8 mouse cellular contexts compared by ENCODE assay signal in genomic region chr12:113044916-113045677, GRCm38 (mm10). TPM values are rescaled to one million over a fixed set of nuclear protein-coding genes. Genes with fewer than 3 reads are reported as not detected.
DNase-seq lines count a peak whose midpoint lies in the region; TF ChIP-seq lines count a peak whose summit lies in the region.
"Had no signal": no experiment of that assay in that cellular context is flagged by ENCODE, and none has a peak within 500 bp of the region (broad histone marks: within the 10 kb centered on the region; RNA-seq: fewer than 3 reads in every experiment).

No protein-coding gene starts in this region.

- WGBS in midbrain, embryonic 10.5 days: 89% methylated on average over 3 of the region's 3 CpGs

- H3K4me1 ChIP-seq in midbrain, embryonic 10.5 days: peaks cover 15% of the 10 kb centered on the region

- H3K27me3 ChIP-seq in midbrain, embryonic 10.5 days (ENCODE audit: low read depth, poor library complexity, severe bottlenecking): no peaks in the 10 kb centered on the region
- H3K27me3 ChIP-seq: embryonic facial prominence, embryonic 15.5 days had no signal

- TF ChIP-seq CTCF in left cerebral cortex, adult 2 months (IDR thresholded peaks at IDR 0.05): peak; percentile 63

- no peak overlapping the region for H3K4me3 ChIP-seq in left cerebral cortex, adult 2 months
- H3K4me3 ChIP-seq in midbrain, embryonic 10.5 days: no peak overlapping the region
- H3K4me3 ChIP-seq: embryonic facial prominence, embryonic 15.5 days had no signal

- H3K9me3 ChIP-seq in midbrain, embryonic 10.5 days (replicated peaks): no peaks in the 10 kb centered on the region
- H3K9me3 ChIP-seq: embryonic facial prominence, embryonic 15.5 days had no signal

- no peak overlapping the region for H3K27ac ChIP-seq in left cerebral cortex, adult 2 months
- no peak overlapping the region for H3K27ac ChIP-seq in midbrain, embryonic 10.5 days (replicated peaks)
- H3K27ac ChIP-seq: embryonic facial prominence, embryonic 15.5 days had no signal

- intact Hi-C loops in left cerebral cortex, adult 2 months (cut with DNase I): loop anchor here (2.0 kb wide), 1 partner anchor 40 kb away; no protein-coding TSS in a partner anchor
- intact Hi-C loops in left cerebral cortex, postnatal 10 days (cut with DNase I): loop anchor here (5.0 kb wide), 1 partner anchor 38 kb away; no protein-coding TSS in a partner anchor

- H3K36me3 ChIP-seq in midbrain, embryonic 10.5 days: peaks cover 63% of the 10 kb centered on the region

- no peak for DNase-seq in left cerebral cortex, adult 2 months (ENCODE audit: extremely low spot score in 1 of 2, low spot score in 2 of 2)
- no peak for DNase-seq in left cerebral cortex, postnatal 10 days (ENCODE audit: extremely low spot score in 1 of 2, low spot score in 2 of 2)
- DNase-seq in MN1 (ENCODE audit: low spot score): peak; percentile 64
- peak; percentile 77 for DNase-seq in cerebellum, adult 11-12 months
- DNase-seq in kidney, postnatal 25 days: peak; percentile 62 to 77
- peak; percentile 52 for DNase-seq in thymus, postnatal 14 days
- DNase-seq in midbrain, embryonic 10.5 days (ENCODE audit: low spot score): no peak

RNA-seq across cellular contexts. Expression of gene Tex22, which starts 29.2 kb away (rescaled TPM):
- total RNA-seq in left cerebral cortex, adult 2 months (2021): under 1 TPM; 0.42 to 0.45 TPM
- under 1 TPM; 0.41 to 0.73 TPM for total RNA-seq in left cerebral cortex, postnatal 10 days (2021)
- not detected in 2 replicates for polyA plus RNA-seq in midbrain, embryonic 10.5 days (2016; fragmentation: Nextera tagmentation; extraction: Ambion mirVana)
- polyA plus RNA-seq: embryonic facial prominence, embryonic 15.5 days had no signal

RNA-seq across cellular contexts. Expression of gene Pacs2, which starts 30.8 kb away (rescaled TPM):
- total RNA-seq in left cerebral cortex, adult 2 months (2021): 10 to 100 TPM; 62.8 to 68.0 TPM
- 100 to 1,000 TPM; 126 to 128 TPM for total RNA-seq in left cerebral cortex, postnatal 10 days (2021)
- polyA plus RNA-seq in midbrain, embryonic 10.5 days (2016; fragmentation: Nextera tagmentation; extraction: Ambion mirVana): 17.7 and 22.0 TPM in 2 replicates

RNA-seq across cellular contexts. Expression of gene Brf1, which starts 44.6 kb away (rescaled TPM):
- 10 to 100 TPM; 45.6 to 46.6 TPM for total RNA-seq in left cerebral cortex, adult 2 months (2021)
- total RNA-seq in left cerebral cortex, postnatal 10 days (2021): 10 to 100 TPM; 53.8 to 54.2 TPM
- polyA plus RNA-seq in midbrain, embryonic 10.5 days (2016; fragmentation: Nextera tagmentation; extraction: Ambion mirVana): 51.6 and 58.2 TPM in 2 replicates

RNA-seq across cellular contexts. Expression of gene Mta1, which starts 53.0 kb away (rescaled TPM):
- total RNA-seq in left cerebral cortex, adult 2 months (2021): 10 to 100 TPM; 72.9 to 76.5 TPM
- total RNA-seq in left cerebral cortex, postnatal 10 days (2021): 10 to 100 TPM; 87.1 to 89.1 TPM
- 18.3 and 20.5 TPM in 2 replicates for polyA plus RNA-seq in midbrain, embryonic 10.5 days (2016; fragmentation: Nextera tagmentation; extraction: Ambion mirVana)

Comparison
In these comparisons a context has a peak if more than half of its experiments do, and no peak if none do; other contexts are left out.
1. DNase-seq: peak in MN1 (single experiment), cerebellum, adult 11-12 months (single experiment), kidney, postnatal 25 days (2 of 2) and thymus, postnatal 14 days (single experiment); none in left cerebral cortex, adult 2 months (0 of 2), left cerebral cortex, postnatal 10 days (0 of 2) and midbrain, embryonic 10.5 days (single experiment).